Mouse (Mus musculus): ENCODE results near the gene Adra2a. TPM values are rescaled to one million over a fixed set of nuclear protein-coding genes. Genes with fewer than 3 reads are reported as not detected.

The Adra2a gene
- polyA plus RNA-seq, 1 experiment: 16.1 TPM

- 32% methylated on average over 4 of the region's 4 CpGs for WGBS
- TF ChIP-seq CTCF (IDR thresholded peaks at IDR 0.05; ENCODE audit: borderline replicate concordance, insufficient read depth, low read depth, low read length) (no peak), POLR2A (IDR thresholded peaks at IDR 0.05; ENCODE audit: borderline replicate concordance, insufficient read depth, low read length) (no peak)
- no peak overlapping the region for H3K4me3 ChIP-seq (replicated peaks; ENCODE audit: insufficient read depth, low read depth, low read length)
- H3K27ac ChIP-seq (ENCODE audit: insufficient read depth, low read length): no peak overlapping the region
- DNase-seq: no peak
- H3K4me1 ChIP-seq (ENCODE audit: control insufficient read depth, insufficient read depth, low read length): no peaks in the 10 kb centered on the region
- H3K27me3 ChIP-seq (ENCODE audit: control insufficient read depth, insufficient read depth, low read length): no peaks in the 10 kb centered on the region; the same call in 1 of the 2 replicates
Measured at GRCm38 (mm10) chr19:54051651-54052050, 7.7 kb downstream of the Adra2a start.

DNA sequence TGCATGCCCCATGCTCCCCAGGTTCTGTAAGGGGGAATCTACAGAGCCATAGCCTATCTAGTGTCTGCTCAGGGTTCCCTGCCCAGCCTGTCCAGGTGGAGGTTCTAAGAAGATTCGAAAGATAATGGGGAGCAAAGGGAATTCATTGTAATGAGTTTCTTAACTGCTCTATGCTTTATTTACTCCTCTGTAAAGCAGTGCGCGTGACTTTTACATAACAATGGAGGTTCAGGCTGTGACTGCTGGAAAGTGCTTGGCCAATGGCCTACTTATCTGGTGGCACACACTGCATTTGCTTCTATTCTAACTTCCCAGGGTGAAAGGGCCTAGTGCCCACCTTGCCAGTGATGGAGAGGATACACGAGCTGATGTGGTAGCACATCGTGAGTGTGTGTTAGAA is 11.9 kb downstream of the Adra2a start:
- 53% methylated on average over 5 of the region's 5 CpGs for WGBS
- DNase-seq: no peak
- no peak for TF ChIP-seq POLR2A (IDR thresholded peaks at IDR 0.05; ENCODE audit: borderline replicate concordance, insufficient read depth, low read length)
- no peak for TF ChIP-seq CTCF (IDR thresholded peaks at IDR 0.05; ENCODE audit: borderline replicate concordance, insufficient read depth, low read depth, low read length)
- Histone ChIP-seq H3K27ac (ENCODE audit: insufficient read depth, low read length) (no peak overlapping the region), H3K4me1 (ENCODE audit: control insufficient read depth, insufficient read depth, low read length) (no peaks in the 10 kb centered on the region), H3K4me3 (replicated peaks; ENCODE audit: insufficient read depth, low read depth, low read length) (no peak overlapping the region), H3K27me3 (ENCODE audit: control insufficient read depth, insufficient read depth, low read length) (no peaks in the 10 kb centered on the region)

GRCm38 (mm10) chr19:54068447-54068846 is 24.5 kb downstream of the Adra2a start:
- Histone ChIP-seq H3K27me3 (ENCODE audit: control insufficient read depth, insufficient read depth, low read length) (no peaks in the 10 kb centered on the region), H3K4me3 (replicated peaks; ENCODE audit: insufficient read depth, low read depth, low read length) (no peak overlapping the region), H3K27ac (ENCODE audit: insufficient read depth, low read length) (no peak overlapping the region), H3K4me1 (ENCODE audit: control insufficient read depth, insufficient read depth, low read length) (no peaks in the 10 kb centered on the region)
- 89% methylated on average over 7 of the region's 7 CpGs for WGBS
- no peak for TF ChIP-seq POLR2A (IDR thresholded peaks at IDR 0.05; ENCODE audit: borderline replicate concordance, insufficient read depth, low read length)
- no peak for TF ChIP-seq CTCF (IDR thresholded peaks at IDR 0.05; ENCODE audit: borderline replicate concordance, insufficient read depth, low read depth, low read length)
- no peak for DNase-seq

DNA sequence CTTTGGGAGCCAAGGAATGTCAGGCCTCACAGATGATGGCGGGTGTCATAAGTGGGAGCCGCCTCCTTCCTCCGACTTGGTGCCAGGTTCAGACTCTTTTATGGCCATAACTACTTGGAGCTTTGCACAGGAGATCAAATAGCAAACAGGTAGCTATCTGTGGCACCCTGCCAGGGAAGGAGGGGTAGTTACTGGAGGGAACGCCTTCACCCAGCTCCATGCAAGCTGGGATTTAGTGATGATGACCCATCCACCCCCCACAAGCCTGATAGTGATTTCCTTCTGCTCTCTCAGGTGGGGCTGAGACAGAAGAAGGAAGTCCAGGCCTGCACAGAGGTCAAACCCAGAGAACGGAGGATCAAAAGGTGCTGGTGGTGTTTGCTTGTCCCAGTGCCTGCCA is 26.6 kb downstream of the Adra2a start:
- no peak for TF ChIP-seq POLR2A (IDR thresholded peaks at IDR 0.05; ENCODE audit: borderline replicate concordance, insufficient read depth, low read length)
- no peak for TF ChIP-seq CTCF (IDR thresholded peaks at IDR 0.05; ENCODE audit: borderline replicate concordance, insufficient read depth, low read depth, low read length)
- WGBS: 84% methylated on average over 5 of the region's 5 CpGs

GRCm38 (mm10) chr19:54072233-54072800 is 28.4 kb downstream of the Adra2a start:
- no peak overlapping the region for H3K27ac ChIP-seq (ENCODE audit: insufficient read depth, low read length)
- no peak for DNase-seq
- no peak overlapping the region for H3K4me3 ChIP-seq (replicated peaks; ENCODE audit: insufficient read depth, low read depth, low read length)
- WGBS: 69% methylated on average over 5 of the region's 5 CpGs
- no peaks in the 10 kb centered on the region for H3K4me1 ChIP-seq (ENCODE audit: control insufficient read depth, insufficient read depth, low read length)
- TF ChIP-seq POLR2A (IDR thresholded peaks at IDR 0.05; ENCODE audit: borderline replicate concordance, insufficient read depth, low read length) (no peak), CTCF (IDR thresholded peaks at IDR 0.05; ENCODE audit: borderline replicate concordance, insufficient read depth, low read depth, low read length) (no peak)
- H3K27me3 ChIP-seq (ENCODE audit: control insufficient read depth, insufficient read depth, low read length): no peaks in the 10 kb centered on the region

More for the DNA sequence above, 26.6 kb downstream of the Adra2a start:
- Histone ChIP-seq H3K4me1 (ENCODE audit: control insufficient read depth, insufficient read depth, low read length) (no peaks in the 10 kb centered on the region), H3K4me3 (replicated peaks; ENCODE audit: insufficient read depth, low read depth, low read length) (no peak overlapping the region), H3K27ac (ENCODE audit: insufficient read depth, low read length) (no peak overlapping the region), H3K27me3 (ENCODE audit: control insufficient read depth, insufficient read depth, low read length) (no peaks in the 10 kb centered on the region)
- DNase-seq: no peak

GRCm38 (mm10) chr19:54076362-54077349 is 32.7 kb downstream of the Adra2a start:
- Histone ChIP-seq H3K4me3 (replicated peaks; ENCODE audit: insufficient read depth, low read depth, low read length) (no peak overlapping the region), H3K4me1 (ENCODE audit: control insufficient read depth, insufficient read depth, low read length) (no peaks in the 10 kb centered on the region), H3K27me3 (ENCODE audit: control insufficient read depth, insufficient read depth, low read length) (no peaks in the 10 kb centered on the region), H3K27ac (ENCODE audit: insufficient read depth, low read length) (no peak overlapping the region)
- DNase-seq: no peak
- TF ChIP-seq CTCF (IDR thresholded peaks at IDR 0.05; ENCODE audit: borderline replicate concordance, insufficient read depth, low read depth, low read length): no peak
- no peak for TF ChIP-seq POLR2A (IDR thresholded peaks at IDR 0.05; ENCODE audit: borderline replicate concordance, insufficient read depth, low read length)
- WGBS: 50% methylated on average over 10 of the region's 10 CpGs

- H3K27ac ChIP-seq (ENCODE audit: insufficient read depth, low read length): no peak overlapping the region
- no peaks in the 10 kb centered on the region for H3K4me1 ChIP-seq (ENCODE audit: control insufficient read depth, insufficient read depth, low read length)
- no peaks in the 10 kb centered on the region for H3K27me3 ChIP-seq (ENCODE audit: control insufficient read depth, insufficient read depth, low read length)
- WGBS: 95% methylated on average over 9 of the region's 9 CpGs
- H3K4me3 ChIP-seq (replicated peaks; ENCODE audit: insufficient read depth, low read depth, low read length): no peak overlapping the region
- DNase-seq: no peak
- no peak for TF ChIP-seq CTCF (IDR thresholded peaks at IDR 0.05; ENCODE audit: borderline replicate concordance, insufficient read depth, low read depth, low read length)
- no peak for TF ChIP-seq POLR2A (IDR thresholded peaks at IDR 0.05; ENCODE audit: borderline replicate concordance, insufficient read depth, low read length)
Measured at GRCm38 (mm10) chr19:54081303-54081702, 37.4 kb downstream of the Adra2a start.
